ENCODE assay signal across 10 mouse cellular contexts in genomic region chr9:90124873-90125245, GRCm38 (mm10). TPM values are rescaled to one million over a fixed set of nuclear protein-coding genes. Genes with fewer than 3 reads are reported as not detected.
DNase-seq lines count a peak whose midpoint lies in the region; ATAC-seq lines count a peak whose summit lies in the region.
"Had no signal": no experiment of that assay in that cellular context is flagged by ENCODE, and none has a peak within 500 bp of the region (broad histone marks: within the 10 kb centered on the region; RNA-seq: fewer than 3 reads in every experiment).

No protein-coding gene starts in this region.

- 0 out of 2 replicates have a peak, but pooled peaks cover 9% of the 10 kb centered on the region for H3K27me3 ChIP-seq in kidney, embryonic 15.5 days

- ATAC-seq in kidney, embryonic 15.5 days (replicated peaks; ENCODE audit: low FRiP score), result no peak

- H3K9ac ChIP-seq in kidney, embryonic 15.5 days, result no peak overlapping the region

- H3K36me3 ChIP-seq in kidney, embryonic 15.5 days, result no peaks in the 10 kb centered on the region

- 46% methylated on average over 8 of the region's 8 CpGs for WGBS in kidney, embryonic 15.5 days

- H3K9me3 ChIP-seq in kidney, embryonic 15.5 days (replicated peaks), result no peaks in the 10 kb centered on the region

- peaks cover 14% of the 10 kb centered on the region; the same call in 1 of the 2 replicates for H3K4me1 ChIP-seq in kidney, embryonic 15.5 days
- H3K4me1 ChIP-seq in brown adipose tissue, adult 24 weeks (ENCODE audit: control insufficient read depth, insufficient read depth, insufficient read length, low read length), result no peaks in the 10 kb centered on the region

- peak; percentile 18 to 32 for DNase-seq in kidney, postnatal 36 days
- peak; percentile 57 to 64 for DNase-seq in heart, adult 9 months (ENCODE audit: low spot score in 2 of 2)
- DNase-seq in lung, postnatal 14 days, result peak; percentile 34
- DNase-seq in thymus, postnatal 36 days, result no peak
- DNase-seq in adrenal gland, postnatal 14 days, result no peak
- no peak for DNase-seq in layer of hippocampus, adult 9-10 months (ENCODE audit: low spot score)
- DNase-seq: gastrocnemius, postnatal 14 days had no signal

- no peak overlapping the region for H3K27ac ChIP-seq in kidney, embryonic 15.5 days
- peak overlapping the region; percentile 57 for H3K27ac ChIP-seq in brown adipose tissue, adult 24 weeks (replicated peaks; ENCODE audit: low read depth, low read length)

- no peak overlapping the region for H3K4me3 ChIP-seq in kidney, embryonic 15.5 days (replicated peaks)
- no peak overlapping the region for H3K4me3 ChIP-seq in brown adipose tissue, adult 24 weeks (ENCODE audit: insufficient read depth, low read depth, low read length)

- no peak overlapping the region for H3K4me2 ChIP-seq in kidney, embryonic 15.5 days
- H3K4me2 ChIP-seq: liver, embryonic 11.5 days had no signal

RNA-seq across cellular contexts. Expression of gene Morf4l1, which starts 10.3 kb away (rescaled TPM):
- 440 and 441 TPM in 2 replicates for polyA plus RNA-seq in kidney, embryonic 15.5 days (2015; fragmentation: Nextera tagmentation; extraction: Ambion mirVana)
- polyA plus RNA-seq in brown adipose tissue, adult 24 weeks (2012; ENCODE audit: insufficient read depth, insufficient read length, missing spikeins), result 242 and 410 TPM in 2 replicates
- total RNA-seq in adrenal gland, postnatal 14 days (2021), result 268 and 288 TPM in 2 replicates

RNA-seq across cellular contexts. Expression of gene Adamts7, which starts 38.0 kb away (rescaled TPM):
- polyA plus RNA-seq in kidney, embryonic 15.5 days (2015; fragmentation: Nextera tagmentation; extraction: Ambion mirVana), result 13.3 and 14.9 TPM in 2 replicates
- polyA plus RNA-seq in brown adipose tissue, adult 24 weeks (2012; ENCODE audit: insufficient read depth, insufficient read length, missing spikeins), result 0.40 and 0.79 TPM in 2 replicates
- 8.6 and 9.0 TPM in 2 replicates for total RNA-seq in adrenal gland, postnatal 14 days (2021)

Comparison
In these comparisons a context has a peak if more than half of its experiments do, and no peak if none do; other contexts are left out.
1. DNase-seq: peak in kidney, postnatal 36 days (2 of 2), heart, adult 9 months (2 of 2) and lung, postnatal 14 days (single experiment); none in thymus, postnatal 36 days (0 of 2), adrenal gland, postnatal 14 days (single experiment) and layer of hippocampus, adult 9-10 months (single experiment).